ENCODE assay signal across 9 mouse cellular contexts in the genomic region with DNA sequence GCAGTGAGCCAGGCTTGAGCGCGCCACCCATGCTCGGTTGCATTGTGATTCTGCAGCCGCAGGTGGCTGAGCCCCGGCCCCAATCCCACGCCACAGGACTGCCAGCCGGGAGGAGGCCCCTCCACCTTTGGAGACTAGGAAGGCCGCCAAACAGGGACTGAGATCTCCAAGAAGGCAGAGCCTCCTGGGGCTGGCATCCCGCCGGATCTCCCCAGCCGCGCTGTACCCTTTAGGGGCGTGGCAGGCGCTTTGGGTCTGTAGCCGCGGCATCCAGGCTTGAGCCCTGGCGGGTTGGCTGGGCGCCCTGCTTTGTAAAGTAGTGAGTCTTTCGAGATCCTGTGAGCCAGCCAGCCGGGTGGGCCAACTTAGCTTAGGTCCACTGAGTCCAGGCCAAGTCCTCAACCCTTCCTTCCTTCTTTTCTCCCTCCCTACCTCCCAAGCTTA. TPM values are rescaled to one million over a fixed set of nuclear protein-coding genes. Genes with fewer than 3 reads are reported as not detected.
DNase-seq lines count a peak whose midpoint lies in the region; ATAC-seq and TF ChIP-seq lines count a peak whose summit lies in the region.
"Had no signal": no experiment of that assay in that cellular context is flagged by ENCODE, and none has a peak within 500 bp of the region (broad histone marks: within the 10 kb centered on the region; RNA-seq: fewer than 3 reads in every experiment).

No protein-coding gene starts in this region.

- peaks cover 90% of the 10 kb centered on the region for H3K27me3 ChIP-seq in lung, embryonic 16.5 days (ENCODE audit: control insufficient read depth, insufficient read depth, low read depth, low read length)
- H3K27me3 ChIP-seq in forebrain, embryonic 10.5 days (ENCODE audit: poor library complexity, severe bottlenecking): peaks cover 93% of the 10 kb centered on the region
- peaks cover 99% of the 10 kb centered on the region for H3K27me3 ChIP-seq in kidney, embryonic 15.5 days
- H3K27me3 ChIP-seq in limb, embryonic 14.5 days (ENCODE audit: control insufficient read depth, insufficient read depth, low read length): peaks cover 96% of the 10 kb centered on the region
- peaks cover 83% of the 10 kb centered on the region for H3K27me3 ChIP-seq in stomach, embryonic 15.5 days (replicated peaks)
- peaks cover 75% of the 10 kb centered on the region for H3K27me3 ChIP-seq in lung, postnatal 0 days (replicated peaks; ENCODE audit: insufficient read depth, low read length)

- no peak for DNase-seq in lung, postnatal 10 days
- DNase-seq in forebrain, embryonic 10.5 days (ENCODE audit: extremely low spot score, low spot score): no peak
- DNase-seq in limb, embryonic 14.5 days (ENCODE audit: low spot score): no peak
- no peak for DNase-seq in lung, postnatal 0 days (ENCODE audit: low spot score)

- no peak for TF ChIP-seq POLR2A in limb, embryonic 14.5 days (IDR thresholded peaks at IDR 0.05; ENCODE audit: borderline replicate concordance, extremely low read depth, insufficient read depth, insufficient read length)

- WGBS in lung, embryonic 16.5 days: 2% methylated on average over 20 of the region's 20 CpGs
- WGBS in forebrain, embryonic 10.5 days: under 1% methylated on average over 20 of the region's 20 CpGs
- under 1% methylated on average over 20 of the region's 20 CpGs for WGBS in kidney, embryonic 15.5 days
- WGBS in limb, embryonic 14.5 days: 0% methylated on average over 20 of the region's 20 CpGs
- WGBS in stomach, embryonic 15.5 days: under 1% methylated on average over 20 of the region's 20 CpGs
- 1% methylated on average over 19 of the region's 20 CpGs for WGBS in lung, postnatal 0 days

- no peak overlapping the region for H3K27ac ChIP-seq in lung, embryonic 16.5 days (ENCODE audit: low read length)
- H3K27ac ChIP-seq in forebrain, embryonic 10.5 days: peak overlapping the region; percentile 92
- no peak overlapping the region for H3K27ac ChIP-seq in kidney, embryonic 15.5 days
- no peak overlapping the region for H3K27ac ChIP-seq in limb, embryonic 14.5 days (replicated peaks; ENCODE audit: low read depth, low read length)
- no peak overlapping the region for H3K27ac ChIP-seq in stomach, embryonic 15.5 days
- no peak overlapping the region for H3K27ac ChIP-seq in lung, postnatal 0 days (ENCODE audit: low read length)
- H3K27ac ChIP-seq: macrophage had no signal

- no peak overlapping the region for H3K9ac ChIP-seq in lung, embryonic 16.5 days (ENCODE audit: low read length)
- H3K9ac ChIP-seq in kidney, embryonic 15.5 days: no peak overlapping the region
- H3K9ac ChIP-seq in limb, embryonic 14.5 days (ENCODE audit: low read depth, low read length, severe bottlenecking): no peak overlapping the region
- H3K9ac ChIP-seq in stomach, embryonic 15.5 days: no peak overlapping the region
- no peak overlapping the region for H3K9ac ChIP-seq in lung, postnatal 0 days (replicated peaks; ENCODE audit: low read depth)

- peak overlapping the region; percentile 39; the same call in 1 of the 2 replicates for H3K4me2 ChIP-seq in lung, embryonic 16.5 days (ENCODE audit: low read depth, low read length)
- peak overlapping the region; percentile 46 for H3K4me2 ChIP-seq in kidney, embryonic 15.5 days
- peak overlapping the region; percentile 24 for H3K4me2 ChIP-seq in limb, embryonic 14.5 days (replicated peaks; ENCODE audit: low read depth, low read length, severe bottlenecking)
- peak overlapping the region; percentile 50 for H3K4me2 ChIP-seq in stomach, embryonic 15.5 days
- no peak overlapping the region for H3K4me2 ChIP-seq in lung, postnatal 0 days (replicated peaks; ENCODE audit: low read depth, low read length)

- no peaks in the 10 kb centered on the region for H3K36me3 ChIP-seq in lung, embryonic 16.5 days (ENCODE audit: control insufficient read depth, insufficient read depth, low read length)
- no peaks in the 10 kb centered on the region for H3K36me3 ChIP-seq in forebrain, embryonic 10.5 days (replicated peaks)
- H3K36me3 ChIP-seq in kidney, embryonic 15.5 days: no peaks in the 10 kb centered on the region
- H3K36me3 ChIP-seq in limb, embryonic 14.5 days (ENCODE audit: control insufficient read depth, insufficient read depth, low read length): no peaks in the 10 kb centered on the region
- no peaks in the 10 kb centered on the region for H3K36me3 ChIP-seq in stomach, embryonic 15.5 days
- no peaks in the 10 kb centered on the region for H3K36me3 ChIP-seq in lung, postnatal 0 days (ENCODE audit: insufficient read depth, low read length)

- peak; percentile 48; the same call in 1 of the 2 replicates for ATAC-seq in lung, embryonic 16.5 days (ENCODE audit: low read depth)
- ATAC-seq in kidney, embryonic 15.5 days (replicated peaks; ENCODE audit: low FRiP score): no peak
- no peak for ATAC-seq in limb, embryonic 14.5 days (ENCODE audit: low FRiP score, low read depth)
- no peak for ATAC-seq in stomach, embryonic 15.5 days (ENCODE audit: insufficient read depth, low FRiP score, low read depth)
- no peak for ATAC-seq in lung, postnatal 0 days
- no peak for ATAC-seq in erythroid progenitor cell, adult 5-6 weeks (replicated peaks; ENCODE audit: low FRiP score, poor library complexity, severe bottlenecking)

- no peak for TF ChIP-seq EP300 in lung, postnatal 0 days (IDR thresholded peaks at IDR 0.05)

- no peaks in the 10 kb centered on the region for H3K9me3 ChIP-seq in lung, embryonic 16.5 days (ENCODE audit: control insufficient read depth, low read length)
- no peaks in the 10 kb centered on the region for H3K9me3 ChIP-seq in forebrain, embryonic 10.5 days
- H3K9me3 ChIP-seq in kidney, embryonic 15.5 days (replicated peaks): no peaks in the 10 kb centered on the region
- H3K9me3 ChIP-seq in limb, embryonic 14.5 days (ENCODE audit: control insufficient read depth, low read length): no peaks in the 10 kb centered on the region
- H3K9me3 ChIP-seq in stomach, embryonic 15.5 days: no peaks in the 10 kb centered on the region
- no peaks in the 10 kb centered on the region for H3K9me3 ChIP-seq in lung, postnatal 0 days (ENCODE audit: low read length)

- no peaks in the 10 kb centered on the region; the same call in 1 of the 2 replicates for H3K4me1 ChIP-seq in lung, embryonic 16.5 days (replicated peaks; ENCODE audit: control insufficient read depth, insufficient read depth, low read length)
- peaks cover 99% of the 10 kb centered on the region for H3K4me1 ChIP-seq in forebrain, embryonic 10.5 days
- H3K4me1 ChIP-seq in kidney, embryonic 15.5 days: peaks cover 19% of the 10 kb centered on the region
- H3K4me1 ChIP-seq in limb, embryonic 14.5 days (ENCODE audit: control insufficient read depth, insufficient read depth, low read length): 0 out of 2 replicates have a peak, but pooled peaks cover 4% of the 10 kb centered on the region
- no peaks in the 10 kb centered on the region for H3K4me1 ChIP-seq in stomach, embryonic 15.5 days
- no peaks in the 10 kb centered on the region for H3K4me1 ChIP-seq in lung, postnatal 0 days (ENCODE audit: insufficient read depth, low read depth, low read length)

- no peak for TF ChIP-seq CTCF in lung, postnatal 0 days (IDR thresholded peaks at IDR 0.05)

- peak overlapping the region; percentile 22 for H3K4me3 ChIP-seq in lung, embryonic 16.5 days (ENCODE audit: low read length)
- H3K4me3 ChIP-seq in forebrain, embryonic 10.5 days: peak overlapping the region; percentile 57
- H3K4me3 ChIP-seq in kidney, embryonic 15.5 days (replicated peaks): peak overlapping the region; percentile 25
- H3K4me3 ChIP-seq in limb, embryonic 14.5 days (replicated peaks; ENCODE audit: low read length): peak overlapping the region; percentile 14; the same call in 1 of the 2 replicates
- H3K4me3 ChIP-seq in stomach, embryonic 15.5 days (replicated peaks): peak overlapping the region; percentile 32
- H3K4me3 ChIP-seq in lung, postnatal 0 days (ENCODE audit: low read depth, low read length): no peak overlapping the region

RNA-seq across cellular contexts. Expression of a gene that starts 7.7 kb away (rescaled TPM):
- 1.6 and 1.9 TPM in 2 replicates for polyA plus RNA-seq in lung, embryonic 16.5 days (2015; fragmentation: Nextera tagmentation; extraction: Ambion mirVana)
- polyA plus RNA-seq in forebrain, embryonic 10.5 days (2016; fragmentation: Nextera tagmentation; extraction: Ambion mirVana): 29.2 and 29.3 TPM in 2 replicates
- 0.08 and 0.10 TPM in 2 replicates for polyA plus RNA-seq in kidney, embryonic 15.5 days (2015; fragmentation: Nextera tagmentation; extraction: Ambion mirVana)
- polyA plus RNA-seq in limb, embryonic 14.5 days (2012; rRNA removed): 1.3 TPM in 2 replicates
- 0.21 and 0.35 TPM in 2 replicates for polyA plus RNA-seq in limb, embryonic 14.5 days (2014; fragmentation: Nextera tagmentation; extraction: Ambion mirVana)
- 11.6 and 14.0 TPM in 2 replicates for polyA plus RNA-seq in stomach, embryonic 15.5 days (2015; fragmentation: Nextera tagmentation; extraction: Ambion mirVana)
- 2.8 and 3.2 TPM in 2 replicates for polyA plus RNA-seq in lung, postnatal 0 days (2015; fragmentation: Nextera tagmentation; extraction: Ambion mirVana)
- not detected in 2 replicates for total RNA-seq in erythroid progenitor cell, adult 5-6 weeks (2015; ENCODE audit: low replicate concordance)
- total RNA-seq in erythroid progenitor cell, adult 5-6 weeks (2017; ENCODE audit: low replicate concordance): not detected in 2 replicates
- polyA plus RNA-seq: macrophage had no signal
